Mouse (Mus musculus) erythroblast, embryonic 14.5 days (primary cell): ENCODE measurements at regions not wholly inside any gene's neighbourhood (a gene's known extent, or its start where the extent isn't known, plus 50 kb on each side); places are given as distances from the start of the nearest gene placed in this dataset.

Experiments
- GATA1 ChIP-seq: IDR thresholded peaks from 2 replicates; pipeline ENCODE4 v1.6.1; 2012; ENCODE audit warnings: low read length, inconsistent platforms, mixed read lengths
- TAL1 ChIP-seq: IDR thresholded peaks from 3 replicates; pipeline ENCODE4 v1.6.1; 2012; ENCODE audit warnings: low read length, inconsistent platforms, mixed read lengths

GRCm38 (mm10) chr4:95483571-95483970 lies 73.7 kb upstream of the Fggy start:
- no peak for TF ChIP-seq TAL1
- no peak for TF ChIP-seq GATA1
